Mouse (Mus musculus): Measurements from ENCODE around the gene Htatip2. TPM values are rescaled to one million over a fixed set of nuclear protein-coding genes. Genes with fewer than 3 reads are reported as not detected.
A peak's percentile ranks its signal among the peaks of the same experiment; 100 is the strongest.

The Htatip2 gene
- polyA plus RNA-seq, 2 experiments: 17.3 to 26.2 TPM

DNA sequence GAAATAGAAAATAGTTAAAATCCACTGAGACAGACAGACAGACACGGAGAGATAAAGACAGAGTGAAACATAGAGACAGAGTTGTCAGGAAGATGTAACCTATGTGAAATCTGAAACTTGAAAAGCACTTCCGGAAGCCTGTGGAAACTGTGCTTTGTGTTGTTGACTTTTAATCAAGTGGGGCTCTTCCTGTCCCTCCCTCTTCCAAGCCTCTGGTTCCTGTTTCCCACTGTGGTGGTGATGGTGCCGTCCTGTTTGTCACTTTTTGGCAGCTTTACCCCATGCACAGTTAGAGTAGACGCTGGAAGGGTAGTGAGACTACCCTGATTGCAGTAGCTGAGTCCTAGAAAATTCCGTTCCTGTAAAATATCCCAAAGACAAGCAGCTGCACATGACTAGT, 17.4 kb upstream of the Htatip2 start:
- TF ChIP-seq CTCF (IDR thresholded peaks at IDR 0.05; ENCODE audit: low read depth) (no peak), EP300 (IDR thresholded peaks at IDR 0.05; ENCODE audit: low read depth) (no peak)
- 10% methylated on average over 5 of the region's 5 CpGs for WGBS (ENCODE audit: insufficient replicate concordance)
- H3K27ac ChIP-seq: no peak overlapping the region
- H3K36me3 ChIP-seq (replicated peaks; ENCODE audit: control insufficient read depth, insufficient read depth, low read depth): no peaks in the 10 kb centered on the region
- no peaks in the 10 kb centered on the region for H3K27me3 ChIP-seq (ENCODE audit: control insufficient read depth, insufficient read depth, low read length)
- DNase-seq (ENCODE audit: low read depth in 3 of 3, low spot score in 3 of 3) (no peak), ATAC-seq (ENCODE audit: insufficient read depth) (no peak)
- H3K9ac ChIP-seq (replicated peaks): no peak overlapping the region
- no peaks in the 10 kb centered on the region for H3K4me1 ChIP-seq (replicated peaks; ENCODE audit: control insufficient read depth in 2 of 2, insufficient read depth in 2 of 2, low read length in 1 of 2)
- H3K9me3 ChIP-seq (ENCODE audit: control insufficient read depth, low read length): no peaks in the 10 kb centered on the region
- no peak overlapping the region for H3K4me3 ChIP-seq (ENCODE audit: insufficient read depth in 1 of 2, low read depth in 2 of 2, low read length in 2 of 2)
- H3K4me2 ChIP-seq (ENCODE audit: low read depth): no peak overlapping the region

DNA sequence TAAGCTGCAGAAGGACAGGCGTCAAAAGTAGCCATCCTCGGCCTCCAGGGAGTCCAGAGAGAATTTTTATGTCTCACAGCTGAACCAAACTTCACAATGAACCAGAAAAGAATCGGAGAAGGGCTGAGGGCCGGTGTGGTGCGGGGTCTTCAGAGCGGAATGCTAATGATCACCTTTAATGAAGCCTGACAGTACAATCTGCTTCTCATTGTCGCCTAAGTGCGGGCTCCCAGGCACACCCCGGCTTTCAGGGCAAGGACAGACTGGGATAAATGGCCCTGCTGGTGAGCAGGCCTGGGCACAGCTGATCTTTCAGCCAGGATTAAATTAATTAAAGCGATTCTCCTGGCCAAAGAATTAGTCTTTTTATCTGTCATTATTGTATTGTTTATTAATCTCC, 17.0 kb upstream of the Htatip2 start:
- Histone ChIP-seq H3K4me2 (ENCODE audit: low read depth) (no peak overlapping the region), H3K4me3 (ENCODE audit: insufficient read depth in 1 of 2, low read depth in 2 of 2, low read length in 2 of 2) (no peak overlapping the region), H3K9me3 (ENCODE audit: control insufficient read depth, low read length) (no peaks in the 10 kb centered on the region), H3K27ac (no peak overlapping the region), H3K4me1 (replicated peaks; ENCODE audit: control insufficient read depth in 2 of 2, insufficient read depth in 2 of 2, low read length in 1 of 2) (no peaks in the 10 kb centered on the region), H3K9ac (replicated peaks) (no peak overlapping the region), H3K36me3 (replicated peaks; ENCODE audit: control insufficient read depth, insufficient read depth, low read depth) (no peaks in the 10 kb centered on the region), H3K27me3 (ENCODE audit: control insufficient read depth, insufficient read depth, low read length) (no peaks in the 10 kb centered on the region)
- ATAC-seq (ENCODE audit: insufficient read depth) (no peak), DNase-seq (ENCODE audit: low read depth in 3 of 3, low spot score in 3 of 3) (no peak)
- TF ChIP-seq EP300 (IDR thresholded peaks at IDR 0.05; ENCODE audit: low read depth) (no peak), CTCF (IDR thresholded peaks at IDR 0.05; ENCODE audit: low read depth) (no peak)
- 20% methylated on average over 10 of the region's 10 CpGs for WGBS (ENCODE audit: insufficient replicate concordance)

GRCm38 (mm10) chr7:49751148-49751547, 7.8 kb upstream of the Htatip2 start:
- Histone ChIP-seq H3K36me3 (replicated peaks; ENCODE audit: control insufficient read depth, insufficient read depth, low read depth) (no peaks in the 10 kb centered on the region), H3K27ac (no peak overlapping the region), H3K4me1 (replicated peaks; ENCODE audit: control insufficient read depth in 2 of 2, insufficient read depth in 2 of 2, low read length in 1 of 2) (no peaks in the 10 kb centered on the region; a peak in 1 of 4 replicates), H3K4me2 (ENCODE audit: low read depth) (no peak overlapping the region), H3K27me3 (ENCODE audit: control insufficient read depth, insufficient read depth, low read length) (no peaks in the 10 kb centered on the region), H3K9me3 (ENCODE audit: control insufficient read depth, low read length) (no peaks in the 10 kb centered on the region), H3K4me3 (ENCODE audit: insufficient read depth in 1 of 2, low read depth in 2 of 2, low read length in 2 of 2) (no peak overlapping the region), H3K9ac (replicated peaks) (no peak overlapping the region)
- TF ChIP-seq EP300 (IDR thresholded peaks at IDR 0.05; ENCODE audit: low read depth) (no peak), CTCF (IDR thresholded peaks at IDR 0.05; ENCODE audit: low read depth) (peak; percentile 74)
- no peak for DNase-seq (ENCODE audit: low read depth in 3 of 3, low spot score in 3 of 3)
- WGBS (ENCODE audit: insufficient replicate concordance): 4% methylated on average over 4 of the region's 4 CpGs
- no peak for ATAC-seq (ENCODE audit: insufficient read depth)

DNA sequence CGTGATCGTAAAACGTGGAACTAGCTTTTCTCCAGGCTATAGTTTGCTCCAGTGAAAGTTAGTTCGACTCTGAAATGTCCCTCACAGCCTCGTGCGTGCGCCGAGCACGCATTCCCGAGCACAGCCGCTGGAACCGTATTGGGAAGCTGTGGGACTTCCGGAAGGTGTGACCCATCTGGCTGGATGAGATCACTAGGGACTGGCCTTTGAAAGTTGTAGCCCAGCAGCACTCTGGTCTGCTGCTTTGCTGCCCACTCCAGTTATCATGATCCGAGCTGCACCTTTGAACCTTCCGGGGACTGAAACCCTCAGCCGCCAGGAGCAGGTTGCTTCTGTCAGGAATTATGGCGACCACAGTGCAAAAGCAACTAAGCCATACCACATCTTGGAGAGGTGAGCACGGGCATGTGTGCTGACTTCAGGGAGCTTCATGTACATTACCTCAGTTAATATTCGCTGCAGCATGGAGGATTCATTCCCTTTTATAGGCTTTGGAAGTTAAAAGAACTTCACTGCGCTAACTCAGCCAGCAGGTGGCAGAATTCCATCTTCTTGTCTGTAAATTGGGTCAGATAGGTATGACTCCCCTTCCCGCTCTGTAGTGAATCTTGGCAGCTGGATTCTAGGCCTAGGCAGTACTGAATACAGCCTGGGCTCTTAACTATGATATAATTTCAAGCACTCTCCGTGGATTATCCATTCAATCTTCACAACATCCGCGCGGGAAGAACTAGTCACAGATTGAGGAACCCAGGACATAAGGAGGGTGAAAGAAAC, 6.0 kb upstream of the Htatip2 start:
- Histone ChIP-seq H3K9me3 (ENCODE audit: control insufficient read depth, low read length) (no peaks in the 10 kb centered on the region), H3K4me3 (ENCODE audit: insufficient read depth in 1 of 2, low read depth in 2 of 2, low read length in 2 of 2) (peak overlapping the region; percentile 13 to 29; a peak in 2 of 4 replicates), H3K27ac (no peak overlapping the region), H3K9ac (replicated peaks) (no peak overlapping the region), H3K4me2 (ENCODE audit: low read depth) (peak overlapping the region; percentile 33), H3K27me3 (ENCODE audit: control insufficient read depth, insufficient read depth, low read length) (no peaks in the 10 kb centered on the region), H3K4me1 (replicated peaks; ENCODE audit: control insufficient read depth in 2 of 2, insufficient read depth in 2 of 2, low read length in 1 of 2) (no peaks in the 10 kb centered on the region; a peak in 1 of 4 replicates), H3K36me3 (replicated peaks; ENCODE audit: control insufficient read depth, insufficient read depth, low read depth) (no peaks in the 10 kb centered on the region)
- DNase-seq (ENCODE audit: low read depth in 3 of 3, low spot score in 3 of 3) (no peak), ATAC-seq (ENCODE audit: insufficient read depth) (0 out of 2 replicates have a peak, but pooled peaks have one; percentile 23)
- 22% methylated on average over 25 of the region's 25 CpGs for WGBS (ENCODE audit: insufficient replicate concordance)
- TF ChIP-seq EP300 (IDR thresholded peaks at IDR 0.05; ENCODE audit: low read depth) (no peak), CTCF (IDR thresholded peaks at IDR 0.05; ENCODE audit: low read depth) (peak; percentile 72)

DNA sequence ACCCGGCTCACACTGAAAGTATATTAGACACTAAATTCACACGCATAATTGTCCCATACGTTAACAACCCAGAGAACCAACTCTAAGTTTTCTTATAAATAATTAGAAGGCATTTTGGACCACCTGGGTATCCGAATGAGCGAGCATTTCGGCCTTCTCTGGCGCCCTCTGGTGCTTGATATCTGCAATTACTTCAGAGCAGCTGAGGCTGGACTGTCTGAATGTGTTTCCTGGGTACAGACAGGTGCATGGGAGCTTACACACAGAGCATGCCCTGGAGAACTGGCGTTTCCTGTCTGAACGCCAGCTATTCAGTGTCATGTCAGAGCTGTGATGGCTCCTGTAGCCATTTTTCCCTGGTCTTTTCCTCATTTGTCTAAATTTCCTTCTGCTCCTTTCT, 4.1 kb upstream of the Htatip2 start:
- WGBS (ENCODE audit: insufficient replicate concordance): 4% methylated on average over 9 of the region's 9 CpGs
- no peak overlapping the region for H3K9ac ChIP-seq (replicated peaks)
- TF ChIP-seq EP300 (IDR thresholded peaks at IDR 0.05; ENCODE audit: low read depth) (no peak), CTCF (IDR thresholded peaks at IDR 0.05; ENCODE audit: low read depth) (peak; percentile 92)
- no peak for DNase-seq (ENCODE audit: low read depth in 3 of 3, low spot score in 3 of 3)
- H3K9me3 ChIP-seq (ENCODE audit: control insufficient read depth, low read length): no peaks in the 10 kb centered on the region
- no peak for ATAC-seq (ENCODE audit: insufficient read depth)
- peaks cover 4% of the 10 kb centered on the region in 2 experiments; a peak in 3 of 4 replicates for H3K4me1 ChIP-seq (replicated peaks; ENCODE audit: control insufficient read depth in 2 of 2, insufficient read depth in 2 of 2, low read length in 1 of 2)
- no peaks in the 10 kb centered on the region for H3K36me3 ChIP-seq (replicated peaks; ENCODE audit: control insufficient read depth, insufficient read depth, low read depth)
- no peak overlapping the region for H3K27ac ChIP-seq
- H3K4me2 ChIP-seq (ENCODE audit: low read depth): 0 out of 2 replicates have a peak overlapping the region, but pooled peaks have one; percentile 6
- H3K4me3 ChIP-seq (ENCODE audit: insufficient read depth in 1 of 2, low read depth in 2 of 2, low read length in 2 of 2): no peak overlapping the region
- H3K27me3 ChIP-seq (ENCODE audit: control insufficient read depth, insufficient read depth, low read length): no peaks in the 10 kb centered on the region
